Mouse (Mus musculus) C2C12 (cell line): Measurements from ENCODE around the gene Robo4.

Source experiments
- CEBPB ChIP-seq: IDR thresholded peaks from one replicate; pipeline ENCODE4 v1.6.1; 2011; ENCODE audit warnings: low read depth, mild to moderate bottlenecking, control low read depth, moderate library complexity
- CTCF ChIP-seq: IDR thresholded peaks from one replicate; pipeline ENCODE4 v1.5.1; 2011; ENCODE audit not compliant: control insufficient read depth, insufficient read depth, insufficient read length
- MAX ChIP-seq: IDR thresholded peaks from one replicate; pipeline ENCODE4 v1.6.1; 2011; ENCODE audit warnings: mild to moderate bottlenecking, control low read depth
- MYOD1 ChIP-seq: IDR thresholded peaks from one replicate; pipeline ENCODE4 v1.6.1; 2011; ENCODE audit warnings: low read depth; ENCODE audit not compliant: control insufficient read depth, insufficient read length
- USF1 ChIP-seq: IDR thresholded peaks from one replicate; pipeline ENCODE4 v1.6.1; 2011; ENCODE audit warnings: low read depth, mild to moderate bottlenecking, control low read depth, moderate library complexity

DNA sequence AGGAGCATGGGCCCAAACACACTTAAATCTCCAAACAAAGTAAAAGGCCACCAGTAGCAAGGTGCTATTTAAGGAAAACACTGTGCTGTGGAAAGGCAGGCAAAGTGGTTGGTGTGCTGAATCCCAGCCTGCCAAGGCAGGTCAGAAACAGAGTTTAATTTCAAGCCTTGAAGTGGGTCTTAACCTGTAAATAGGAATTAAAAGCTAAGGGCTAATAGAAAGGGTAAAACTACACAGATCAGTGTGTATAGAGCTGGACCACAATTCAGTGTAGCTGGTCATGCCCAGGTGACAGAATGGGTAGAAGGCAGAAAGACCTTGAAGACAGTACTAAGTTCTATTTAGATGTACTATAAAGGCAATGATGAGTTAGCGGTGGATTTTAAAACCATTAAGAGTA lies 55.5 kb downstream of the Robo4 start:
- no peak for TF ChIP-seq MAX
- no peak for TF ChIP-seq CEBPB
- TF ChIP-seq CTCF = no peak
- TF ChIP-seq USF1 = no peak
- TF ChIP-seq MYOD1 = no peak
